In the genomic region with DNA sequence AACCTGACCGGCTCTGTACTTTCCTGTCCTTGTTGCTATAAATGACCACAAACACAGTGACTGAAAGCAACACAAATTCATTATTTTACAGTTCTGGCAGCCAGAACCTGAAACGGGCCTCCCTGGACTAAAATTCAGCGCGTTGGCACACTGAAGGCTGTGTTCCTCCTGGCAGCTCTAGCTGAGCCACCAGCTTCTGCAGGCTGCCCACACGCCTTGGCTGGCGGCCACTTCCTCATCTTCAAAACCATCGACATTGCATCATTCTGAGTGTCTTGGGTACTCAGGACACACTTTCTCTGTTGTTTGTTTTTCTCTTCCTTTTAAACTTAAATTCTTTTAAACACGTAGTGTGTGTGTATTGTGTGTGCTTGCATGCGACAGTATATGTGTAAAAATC, we compare ENCODE assay signal across 8 mouse cellular contexts. TPM values are rescaled to one million over a fixed set of nuclear protein-coding genes. Genes with fewer than 3 reads are reported as not detected.
DNase-seq lines count a peak whose midpoint lies in the region; ATAC-seq and TF ChIP-seq lines count a peak whose summit lies in the region.

No protein-coding gene starts in this region.

- TF ChIP-seq EP300 in liver, postnatal 0 days (IDR thresholded peaks at IDR 0.05; ENCODE audit: low read depth): no peak

- no peak for TF ChIP-seq CTCF in liver, postnatal 0 days (IDR thresholded peaks at IDR 0.05; ENCODE audit: low read depth)

- DNase-seq in kidney, adult 11 months: peak; percentile 64
- DNase-seq in adrenal gland, adult 2 months: peak; percentile 83
- peak; percentile 66 for DNase-seq in kidney, adult 9 months
- peak; percentile 52 for DNase-seq in liver, postnatal 0 days
- DNase-seq in right cerebral cortex, postnatal 25 days: peak; percentile 83
- DNase-seq in embryo, embryonic 10.5 days (ENCODE audit: low spot score): no peak

- no peaks in the 10 kb centered on the region for H3K9me3 ChIP-seq in kidney, embryonic 16.5 days (ENCODE audit: low read length)
- H3K9me3 ChIP-seq in embryonic facial prominence, embryonic 15.5 days (replicated peaks): no peaks in the 10 kb centered on the region
- no peaks in the 10 kb centered on the region for H3K9me3 ChIP-seq in liver, postnatal 0 days (ENCODE audit: low read length)

- H3K4me1 ChIP-seq in kidney, embryonic 16.5 days (ENCODE audit: insufficient read depth, low read length): no peaks in the 10 kb centered on the region
- H3K4me1 ChIP-seq in embryonic facial prominence, embryonic 15.5 days: peaks cover 11% of the 10 kb centered on the region
- peaks cover 7% of the 10 kb centered on the region for H3K4me1 ChIP-seq in liver, postnatal 0 days (ENCODE audit: insufficient read depth)

- WGBS in kidney, embryonic 16.5 days: 70% methylated on average over 9 of the region's 9 CpGs
- 59% methylated on average over 9 of the region's 9 CpGs for WGBS in embryonic facial prominence, embryonic 15.5 days
- WGBS in liver, postnatal 0 days (ENCODE audit: insufficient replicate concordance): 29% methylated on average over 9 of the region's 9 CpGs

- no peak overlapping the region for H3K27ac ChIP-seq in kidney, embryonic 16.5 days (ENCODE audit: low read length)
- H3K27ac ChIP-seq in embryonic facial prominence, embryonic 15.5 days (replicated peaks): no peak overlapping the region
- H3K27ac ChIP-seq in liver, postnatal 0 days (ENCODE audit: low read depth): peak overlapping the region; percentile 34; the same call in 1 of the 2 replicates

- ATAC-seq in kidney, embryonic 16.5 days (ENCODE audit: low FRiP score, low TSS enrichment): no peak
- ATAC-seq in embryonic facial prominence, embryonic 15.5 days (ENCODE audit: insufficient number of reproducible peaks, low FRiP score, low TSS enrichment, low read depth): no peak
- peak; percentile 45; the same call in 1 of the 2 replicates for ATAC-seq in liver, postnatal 0 days

- H3K36me3 ChIP-seq in kidney, embryonic 16.5 days (ENCODE audit: insufficient read depth, low read length): no peaks in the 10 kb centered on the region
- no peaks in the 10 kb centered on the region for H3K36me3 ChIP-seq in embryonic facial prominence, embryonic 15.5 days
- no peaks in the 10 kb centered on the region for H3K36me3 ChIP-seq in liver, postnatal 0 days (replicated peaks; ENCODE audit: insufficient read depth, low read length)

- H3K27me3 ChIP-seq in kidney, embryonic 16.5 days (ENCODE audit: insufficient read depth, low read length): peaks cover 22% of the 10 kb centered on the region
- peaks cover 17% of the 10 kb centered on the region for H3K27me3 ChIP-seq in embryonic facial prominence, embryonic 15.5 days
- H3K27me3 ChIP-seq in liver, postnatal 0 days (ENCODE audit: insufficient read depth, low read length): peaks cover 20% of the 10 kb centered on the region

- H3K4me2 ChIP-seq in kidney, embryonic 16.5 days (replicated peaks; ENCODE audit: low read depth, low read length): no peak overlapping the region
- peak overlapping the region; percentile 94; the same call in 1 of the 2 replicates for H3K4me2 ChIP-seq in embryonic facial prominence, embryonic 15.5 days (replicated peaks)
- H3K4me2 ChIP-seq in liver, postnatal 0 days (ENCODE audit: low read depth, low read length): no peak overlapping the region

- no peak overlapping the region for H3K4me3 ChIP-seq in kidney, embryonic 16.5 days (ENCODE audit: low read length)
- no peak overlapping the region for H3K4me3 ChIP-seq in embryonic facial prominence, embryonic 15.5 days (replicated peaks)
- no peak overlapping the region for H3K4me3 ChIP-seq in liver, postnatal 0 days (ENCODE audit: low read depth, low read length)

- no peak overlapping the region for H3K9ac ChIP-seq in kidney, embryonic 16.5 days (replicated peaks; ENCODE audit: low read length)
- no peak overlapping the region for H3K9ac ChIP-seq in embryonic facial prominence, embryonic 15.5 days
- H3K9ac ChIP-seq in liver, postnatal 0 days (replicated peaks): no peak overlapping the region

RNA-seq across cellular contexts. Expression of gene Slc16a14, which starts 0.7 kb away (rescaled TPM):
- 0.19 and 0.35 TPM in 2 replicates for polyA plus RNA-seq in kidney, embryonic 16.5 days (2015; fragmentation: Nextera tagmentation; extraction: Ambion mirVana)
- 10 to 100 TPM in 1 of 2 experiments, under 1 TPM in 1; 0.81 to 18.7 TPM for total RNA-seq in adrenal gland, adult 2 months (2021)
- 0.37 and 0.48 TPM in 2 replicates for polyA plus RNA-seq in adrenal gland, adult 2 months (2012; rRNA removed)
- 0.51 and 1.0 TPM in 2 replicates for polyA plus RNA-seq in embryonic facial prominence, embryonic 15.5 days (2015; fragmentation: Nextera tagmentation; extraction: Ambion mirVana)
- polyA plus RNA-seq in liver, postnatal 0 days (2015; fragmentation: Nextera tagmentation; extraction: Ambion mirVana): 0.05 TPM in 1 of 2 replicates, not detected in the other
